Mouse (Mus musculus) heart, embryonic 13.5 days (tissue): ENCODE results near the gene Ddx28. TPM values are rescaled to one million over a fixed set of nuclear protein-coding genes. Genes with fewer than 3 reads are reported as not detected.
"Not testable (repeated sequence)": the region's sequence is repeated elsewhere in the genome, so short reads cannot be mapped to it uniquely, and the experiment has no call there.

Source experiments
- ATAC-seq: fragments of 200-750 bp; cut with Nextera tagmentation; 2 replicates; pipeline ENCODE4 v1.8.0; 2017; ENCODE audit warnings: moderate TSS enrichment; ENCODE audit not compliant: insufficient number of reproducible peaks, low FRiP score, low TSS enrichment; ENCODE audit errors: extremely low read depth
- H3K27ac ChIP-seq: fragments of 300-500 bp; sonication (generic); replicated peaks from 2 replicates; pipeline ENCODE4 v1.5.1; 2015; ENCODE audit warnings: moderate library complexity, mild to moderate bottlenecking, inconsistent platforms
- H3K27me3 ChIP-seq: fragments of 300-500 bp; sonication (generic); replicated peaks from 2 replicates; pipeline ENCODE4 v1.6.1; 2015; ENCODE audit warnings: mild to moderate bottlenecking, inconsistent platforms
- H3K36me3 ChIP-seq: fragments of 300-500 bp; sonication (generic); 2 replicates; pipeline ENCODE4 v1.6.1; 2015; ENCODE audit warnings: mild to moderate bottlenecking, inconsistent platforms
- H3K4me1 ChIP-seq: fragments of 300-500 bp; sonication (generic); 2 replicates; pipeline ENCODE4 v1.6.1; 2015; ENCODE audit warnings: inconsistent platforms
- H3K4me2 ChIP-seq: fragments of 300-500 bp; sonication (generic); 2 replicates; pipeline ENCODE4 v1.6.1; 2015; ENCODE audit warnings: inconsistent platforms, mild to moderate bottlenecking, moderate library complexity
- H3K4me3 ChIP-seq: fragments of 300-500 bp; sonication (generic); 2 replicates; pipeline ENCODE4 v1.5.1; 2015; ENCODE audit warnings: moderate library complexity, mild to moderate bottlenecking, inconsistent platforms
- H3K9ac ChIP-seq: fragments of 300-500 bp; sonication (generic); 2 replicates; pipeline ENCODE4 v1.6.1; 2015; ENCODE audit warnings: inconsistent platforms, mild to moderate bottlenecking, moderate library complexity
- H3K9me3 ChIP-seq: fragments of 300-500 bp; sonication (generic); 2 replicates; pipeline ENCODE4 v1.6.1; 2016; ENCODE audit warnings: inconsistent platforms
- WGBS: fragments of 180-500 bp; shearing (Covaris S2); methylation state at CpG from one replicate; pipeline ENCODE4 v1.1.7; 2015; ENCODE audit warnings: mixed read lengths; 5-methylcytosine and 5-hydroxymethylcytosine counted together
- polyA plus RNA-seq: library from polyadenylated mRNA; unstranded; fragments of >200 nt; fragmentation: Nextera tagmentation; extraction: Ambion mirVana; gene quantifications from 2 replicates; pipeline ENCODE4 v1.2.1, GENCODE M21; 2015

Ddx28 gene
- polyA plus RNA-seq, 1 experiment from 2014 or later = 12.2 TPM

DNA sequence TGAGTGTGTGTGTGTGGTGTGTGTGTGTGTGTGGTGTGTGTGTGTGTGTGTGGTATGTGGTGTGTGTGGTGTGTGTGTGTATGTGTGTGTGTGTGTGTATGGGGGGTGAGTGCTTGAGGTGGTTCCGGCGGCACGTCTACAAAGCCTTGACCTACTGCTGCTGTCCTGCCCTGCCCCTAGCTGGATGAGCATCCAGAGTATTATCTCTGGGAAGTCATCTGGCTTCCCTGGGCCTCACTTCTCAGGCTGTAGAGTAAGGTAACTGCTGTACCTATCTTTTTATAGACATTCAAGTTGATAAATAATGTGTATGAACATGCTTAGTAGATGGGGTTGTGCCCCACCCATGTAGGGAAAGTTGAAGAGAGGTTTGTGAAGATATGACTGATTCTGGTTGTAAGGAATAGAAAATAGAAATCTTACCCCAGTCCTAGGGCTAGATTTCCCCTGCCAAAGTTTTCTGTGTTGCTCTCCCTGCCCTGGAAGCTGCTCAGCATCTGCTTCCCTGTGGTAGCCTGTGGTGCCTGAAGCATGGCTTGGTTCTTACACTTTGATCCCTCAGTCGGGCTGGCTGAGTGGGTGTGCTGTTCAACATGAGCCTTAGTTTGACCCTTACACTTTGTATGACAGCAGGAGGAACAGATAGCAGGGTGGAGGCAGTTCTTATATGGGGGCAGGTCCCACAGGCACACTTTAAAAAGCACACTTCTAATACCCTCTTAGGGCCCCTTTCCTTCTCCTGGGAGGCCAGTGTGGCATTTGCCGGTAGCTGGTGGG, 36.4 kb upstream of the Ddx28 start:
- peaks cover 60% of the 10 kb centered on the region for H3K36me3 ChIP-seq
- H3K4me2 ChIP-seq = no peak overlapping the region
- WGBS = 69% methylated on average over 5 of the region's 5 CpGs

DNA sequence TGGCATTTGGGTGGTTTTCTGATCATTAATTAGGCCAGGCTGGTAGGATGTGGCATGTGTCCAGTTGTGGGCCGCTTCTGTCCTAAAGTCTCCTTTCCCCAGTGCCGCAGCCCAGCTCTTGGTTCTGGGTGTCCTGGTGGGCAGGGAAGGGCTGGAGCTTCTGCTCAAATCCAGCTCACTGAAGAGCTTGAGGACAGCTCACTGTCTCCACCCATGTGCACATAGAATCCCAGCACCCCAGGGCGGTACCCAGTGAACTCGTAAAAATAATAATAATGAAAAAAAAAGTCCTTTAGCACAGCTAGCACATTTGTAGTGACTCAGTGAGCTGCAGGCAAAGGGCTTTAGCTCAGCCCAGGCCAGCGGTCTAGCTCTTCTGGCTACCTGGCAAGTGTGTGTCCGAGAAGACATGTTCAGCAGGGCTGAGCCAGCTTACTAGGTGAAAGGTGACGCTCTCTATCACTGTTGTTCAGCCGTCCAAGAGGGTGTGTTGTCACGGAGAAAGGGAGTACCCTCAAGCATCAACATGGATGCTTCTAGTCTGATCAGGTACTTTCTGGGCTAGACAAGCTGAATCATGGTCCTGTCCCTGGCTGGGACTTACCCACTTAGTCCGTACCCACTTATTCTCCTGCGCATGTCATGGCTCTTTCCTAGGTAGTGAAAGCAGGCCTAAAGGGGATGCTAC, 35.3 kb upstream of the Ddx28 start:
- ATAC-seq = no peak
- no peak overlapping the region for H3K4me3 ChIP-seq
- H3K27ac ChIP-seq = no peak overlapping the region
- H3K4me2 ChIP-seq = no peak overlapping the region
- H3K27me3 ChIP-seq = no peaks in the 10 kb centered on the region
- no peaks in the 10 kb centered on the region for H3K4me1 ChIP-seq
- 87% methylated on average over 11 of the region's 11 CpGs for WGBS
- no peaks in the 10 kb centered on the region for H3K9me3 ChIP-seq
- peaks cover 53% of the 10 kb centered on the region for H3K36me3 ChIP-seq
- H3K9ac ChIP-seq = no peak overlapping the region

More for the DNA sequence above, 36.4 kb upstream of the Ddx28 start:
- H3K4me1 ChIP-seq = no peaks in the 10 kb centered on the region
- no peak overlapping the region for H3K27ac ChIP-seq
- no peak overlapping the region for H3K4me3 ChIP-seq
- H3K9me3 ChIP-seq = no peaks in the 10 kb centered on the region
- no peaks in the 10 kb centered on the region for H3K27me3 ChIP-seq
- no peak overlapping the region for H3K9ac ChIP-seq
- ATAC-seq = no peak

DNA sequence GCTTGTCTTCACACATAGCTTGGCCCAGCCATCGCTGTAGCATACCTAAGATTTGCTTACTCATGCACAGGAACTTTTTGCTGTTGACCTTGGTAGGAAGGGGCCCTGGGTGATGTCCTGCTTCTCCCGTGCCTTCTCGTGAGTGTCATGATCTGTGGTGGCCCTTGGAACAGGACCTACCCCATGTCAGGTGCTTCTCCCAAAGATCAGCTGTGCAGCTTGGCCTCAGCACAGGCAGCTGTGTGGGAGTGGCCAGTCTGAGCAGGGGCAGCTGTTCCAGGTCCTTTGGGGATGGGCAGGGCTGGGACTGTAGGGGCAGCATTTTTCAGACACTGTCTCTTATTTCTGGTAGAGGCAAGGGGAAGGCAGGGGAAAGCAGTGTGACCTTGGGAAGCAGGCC, 32.5 kb upstream of the Ddx28 start:
- ATAC-seq = no peak
- H3K4me3 ChIP-seq = no peak overlapping the region
- no peaks in the 10 kb centered on the region for H3K4me1 ChIP-seq
- no peaks in the 10 kb centered on the region for H3K27me3 ChIP-seq
- H3K27ac ChIP-seq = no peak overlapping the region
- 63% methylated on average over 3 of the region's 3 CpGs for WGBS
- no peak overlapping the region for H3K4me2 ChIP-seq
- no peak overlapping the region; the same call in 1 of the 2 replicates for H3K9ac ChIP-seq
- no peaks in the 10 kb centered on the region for H3K9me3 ChIP-seq
- H3K36me3 ChIP-seq = peaks cover 29% of the 10 kb centered on the region; the same call in 1 of the 2 replicates

DNA sequence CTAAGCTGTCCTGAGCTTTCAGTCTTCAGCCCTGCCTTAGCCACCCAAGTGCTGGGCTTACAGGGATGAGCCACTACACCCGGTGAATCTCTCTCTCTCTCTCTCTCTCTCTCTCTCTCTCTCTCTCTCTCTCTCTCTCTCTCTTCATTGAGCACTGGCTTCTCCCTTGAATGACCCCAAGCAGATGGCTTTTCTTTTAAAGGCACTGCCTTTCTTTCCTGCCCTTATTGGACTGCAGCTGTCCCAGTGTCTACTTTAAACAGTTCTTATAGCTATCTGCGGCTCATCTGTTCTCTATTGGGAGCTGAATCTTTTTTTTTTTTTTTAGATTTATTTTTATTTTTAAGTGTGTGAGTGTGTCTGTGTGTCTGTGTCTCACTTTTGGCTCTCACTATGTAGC, 31.4 kb upstream of the Ddx28 start:
- Histone ChIP-seq H3K9ac (no peak overlapping the region), H3K36me3 (peaks cover 24% of the 10 kb centered on the region; the same call in 1 of the 2 replicates), H3K4me1 (no peaks in the 10 kb centered on the region), H3K9me3 (no peaks in the 10 kb centered on the region), H3K4me3 (no peak overlapping the region), H3K4me2 (no peak overlapping the region), H3K27me3 (no peaks in the 10 kb centered on the region), H3K27ac (no peak overlapping the region)
- 75% methylated on average over 2 of the region's 2 CpGs for WGBS
- ATAC-seq = no peak

DNA sequence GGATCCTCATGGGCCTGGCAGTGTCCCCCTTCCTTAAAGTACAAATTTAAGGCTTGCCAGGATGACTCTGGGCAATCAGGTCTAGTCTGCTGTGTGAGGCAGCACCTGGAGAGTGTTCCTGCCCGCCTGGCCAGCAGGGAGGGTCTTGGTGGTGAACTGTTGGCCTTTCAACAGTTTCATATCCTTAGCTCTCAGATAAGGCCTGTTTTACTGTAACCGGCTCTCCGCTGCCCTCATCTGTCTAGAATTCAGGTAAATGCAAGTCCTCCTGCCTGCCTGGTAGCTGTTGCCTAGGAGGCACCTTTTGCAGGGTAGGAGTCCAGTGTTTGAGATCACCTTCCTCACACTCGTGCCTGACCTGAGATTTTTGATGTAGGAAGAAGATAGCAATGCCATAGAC, 28.5 kb upstream of the Ddx28 start:
- no peak for ATAC-seq
- H3K9me3 ChIP-seq = no peaks in the 10 kb centered on the region
- peaks cover 31% of the 10 kb centered on the region for H3K36me3 ChIP-seq
- H3K27me3 ChIP-seq = no peaks in the 10 kb centered on the region
- no peaks in the 10 kb centered on the region for H3K4me1 ChIP-seq
- no peak overlapping the region for H3K9ac ChIP-seq
- WGBS = 33% methylated on average over 4 of the region's 4 CpGs
- no peak overlapping the region for H3K4me3 ChIP-seq
- no peak overlapping the region for H3K4me2 ChIP-seq
- H3K27ac ChIP-seq = no peak overlapping the region

DNA sequence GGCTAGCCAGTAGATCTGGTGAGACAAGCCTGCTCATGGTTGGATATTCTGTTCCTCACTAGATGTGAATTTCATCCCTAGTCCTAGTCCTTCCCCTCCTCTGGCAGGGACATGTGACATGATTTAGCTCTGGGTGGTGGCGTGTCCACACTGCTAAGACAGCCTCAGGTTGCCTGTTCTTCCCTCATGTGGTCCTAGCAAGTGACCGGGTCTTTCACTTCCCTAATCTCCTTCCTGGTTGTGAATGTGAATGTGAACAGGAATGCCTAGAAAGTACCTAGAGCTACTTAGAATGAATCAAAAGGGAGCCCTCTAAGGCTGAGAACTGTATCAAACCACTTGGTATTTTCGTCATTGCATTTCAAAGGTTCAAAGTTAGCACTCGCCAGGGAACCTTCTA, 27.9 kb upstream of the Ddx28 start:
- ATAC-seq = no peak
- H3K4me3 ChIP-seq = no peak overlapping the region

DNA sequence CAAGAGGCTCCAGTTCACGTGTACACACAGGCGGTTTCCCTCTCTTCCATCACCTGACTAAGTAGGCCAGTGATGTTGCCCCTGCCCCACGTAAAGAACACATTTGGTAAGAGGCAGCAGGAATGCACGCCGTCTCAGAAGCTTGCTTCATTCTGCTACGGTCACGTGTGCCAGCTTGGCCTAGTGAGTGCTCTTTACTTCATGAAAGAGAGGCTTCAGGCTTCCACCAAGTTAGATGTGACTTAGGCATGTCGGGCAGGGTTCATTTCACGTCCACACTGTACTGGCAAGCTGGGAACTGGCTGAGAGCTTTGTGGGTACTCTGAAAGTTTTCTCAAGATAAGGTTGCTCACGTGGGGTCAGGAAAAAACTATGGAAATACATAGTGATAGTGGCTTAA, 27.0 kb upstream of the Ddx28 start:
- H3K27me3 ChIP-seq = no peaks in the 10 kb centered on the region
- peaks cover 24% of the 10 kb centered on the region for H3K36me3 ChIP-seq
- no peaks in the 10 kb centered on the region for H3K9me3 ChIP-seq
- 80% methylated on average over 10 of the region's 10 CpGs for WGBS
- no peak overlapping the region for H3K4me3 ChIP-seq
- H3K4me2 ChIP-seq = no peak overlapping the region
- H3K4me1 ChIP-seq = no peaks in the 10 kb centered on the region
- ATAC-seq = no peak
- H3K9ac ChIP-seq = no peak overlapping the region
- no peak overlapping the region for H3K27ac ChIP-seq

More for the DNA sequence above, 27.9 kb upstream of the Ddx28 start:
- peaks cover 25% of the 10 kb centered on the region for H3K36me3 ChIP-seq
- no peak overlapping the region for H3K4me2 ChIP-seq
- no peaks in the 10 kb centered on the region for H3K4me1 ChIP-seq
- no peaks in the 10 kb centered on the region for H3K27me3 ChIP-seq
- no peak overlapping the region for H3K9ac ChIP-seq
- 81% methylated on average over 4 of the region's 4 CpGs for WGBS
- no peak overlapping the region for H3K27ac ChIP-seq
- no peaks in the 10 kb centered on the region for H3K9me3 ChIP-seq

DNA sequence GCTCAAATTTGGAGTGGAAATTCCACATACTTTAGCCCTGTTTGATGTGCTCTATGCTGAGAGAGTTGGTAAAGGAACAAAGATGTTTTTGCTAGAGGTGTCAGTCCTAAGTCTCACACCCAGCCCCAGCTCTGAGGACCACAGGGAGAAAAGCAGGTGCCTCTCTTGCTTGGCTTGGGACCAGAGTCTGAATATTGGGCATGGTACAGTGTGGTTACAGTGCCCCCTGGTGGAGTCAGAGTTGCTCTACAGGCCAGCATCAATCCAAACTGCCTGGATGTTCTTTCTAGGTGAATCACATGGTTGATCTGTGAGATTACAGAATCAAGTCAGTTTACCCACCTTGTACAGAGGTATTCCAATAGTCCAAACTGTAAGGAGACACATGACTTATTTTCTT, 10.8 kb upstream of the Ddx28 start:
- Histone ChIP-seq H3K4me1 (no peaks in the 10 kb centered on the region), H3K27ac (no peak overlapping the region), H3K9me3 (no peaks in the 10 kb centered on the region), H3K36me3 (peaks cover 33% of the 10 kb centered on the region), H3K27me3 (no peaks in the 10 kb centered on the region), H3K4me3 (no peak overlapping the region), H3K4me2 (no peak overlapping the region), H3K9ac (no peak overlapping the region)
- ATAC-seq = no peak; the same call in 1 of the 2 replicates

DNA sequence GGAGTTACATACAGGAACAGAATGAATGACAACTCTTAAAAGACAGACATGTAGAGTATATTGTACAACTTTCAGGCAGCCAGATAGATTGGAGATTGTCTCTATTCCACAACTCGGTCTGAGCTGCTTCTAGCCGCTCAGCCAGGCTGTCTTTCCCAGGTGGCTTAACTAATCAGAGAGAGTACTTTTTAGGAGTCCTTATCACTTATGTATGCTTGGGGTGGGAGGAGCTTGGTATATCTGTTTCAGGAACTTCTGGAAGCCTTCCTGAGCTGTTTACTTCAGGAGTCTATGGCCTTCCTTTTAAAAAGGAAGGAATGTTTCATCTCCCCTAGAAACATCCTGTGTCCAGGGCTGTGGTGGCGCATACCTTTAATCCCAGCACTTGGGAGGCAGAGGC, 6.4 kb upstream of the Ddx28 start:
- H3K36me3 ChIP-seq = peaks cover 34% of the 10 kb centered on the region
- no peak for ATAC-seq
- WGBS = 61% methylated on average over 3 of the region's 3 CpGs

DNA sequence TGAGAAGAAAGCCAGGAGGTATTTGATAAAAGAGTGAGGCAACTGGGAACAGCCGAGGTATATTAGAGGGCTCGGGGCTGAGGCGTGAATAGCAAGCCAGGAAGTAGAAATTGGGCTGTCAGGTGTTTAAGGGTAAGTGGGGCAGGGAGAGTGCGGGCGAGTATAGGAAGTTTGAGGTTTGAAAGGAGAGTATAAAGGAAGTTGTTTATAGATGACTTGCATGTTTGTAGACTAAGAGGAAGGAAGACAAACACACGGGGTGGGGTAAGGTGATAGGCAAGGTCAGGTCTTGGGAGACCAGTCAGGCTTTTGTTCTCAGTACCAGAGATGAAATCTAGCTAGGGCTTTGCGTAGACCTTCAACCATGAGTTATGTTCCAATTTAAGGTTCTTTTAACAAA, 5.4 kb upstream of the Ddx28 start:
- peaks cover 34% of the 10 kb centered on the region for H3K36me3 ChIP-seq
- H3K27me3 ChIP-seq = no peaks in the 10 kb centered on the region

More for the DNA sequence above, 6.4 kb upstream of the Ddx28 start:
- Histone ChIP-seq H3K4me2 (no peak overlapping the region), H3K27me3 (no peaks in the 10 kb centered on the region), H3K4me1 (no peaks in the 10 kb centered on the region), H3K4me3 (no peak overlapping the region), H3K9me3 (no peaks in the 10 kb centered on the region), H3K27ac (no peak overlapping the region), H3K9ac (no peak overlapping the region)

DNA sequence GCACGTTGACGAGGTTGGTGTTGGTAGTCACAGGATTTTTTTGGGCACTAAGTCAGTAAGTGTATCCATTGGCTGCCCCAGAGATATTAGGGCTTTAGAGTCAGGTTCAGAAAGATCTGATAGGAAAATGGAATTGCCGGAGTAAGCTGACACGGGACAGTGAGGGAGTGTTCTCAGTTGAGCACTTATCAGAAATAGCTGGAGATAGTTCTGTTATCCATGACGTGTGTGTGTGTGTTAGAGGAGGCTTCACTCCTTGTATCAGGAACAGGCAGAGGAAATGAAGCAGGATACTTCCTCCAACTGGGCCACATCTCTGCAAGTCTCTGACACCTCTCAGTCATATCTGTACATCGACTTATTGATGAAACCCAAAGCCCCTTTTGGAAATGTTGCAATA, 4.6 kb upstream of the Ddx28 start:
- peaks cover 31% of the 10 kb centered on the region for H3K36me3 ChIP-seq
- no peaks in the 10 kb centered on the region for H3K9me3 ChIP-seq
- H3K4me1 ChIP-seq = peaks cover 7% of the 10 kb centered on the region
- no peaks in the 10 kb centered on the region for H3K27me3 ChIP-seq
- H3K4me2 ChIP-seq = no peak overlapping the region
- no peak overlapping the region for H3K9ac ChIP-seq
- H3K27ac ChIP-seq = no peak overlapping the region
- H3K4me3 ChIP-seq = no peak overlapping the region
- ATAC-seq = no peak
- 66% methylated on average over 6 of the region's 6 CpGs for WGBS

More for the DNA sequence above, 5.4 kb upstream of the Ddx28 start:
- no peak for ATAC-seq
- H3K9me3 ChIP-seq = no peaks in the 10 kb centered on the region
- H3K4me2 ChIP-seq = no peak overlapping the region
- peaks cover 1% of the 10 kb centered on the region for H3K4me1 ChIP-seq
- 87% methylated on average over 7 of the region's 7 CpGs for WGBS
- H3K4me3 ChIP-seq = no peak overlapping the region
- H3K9ac ChIP-seq = no peak overlapping the region
- H3K27ac ChIP-seq = no peak overlapping the region

DNA sequence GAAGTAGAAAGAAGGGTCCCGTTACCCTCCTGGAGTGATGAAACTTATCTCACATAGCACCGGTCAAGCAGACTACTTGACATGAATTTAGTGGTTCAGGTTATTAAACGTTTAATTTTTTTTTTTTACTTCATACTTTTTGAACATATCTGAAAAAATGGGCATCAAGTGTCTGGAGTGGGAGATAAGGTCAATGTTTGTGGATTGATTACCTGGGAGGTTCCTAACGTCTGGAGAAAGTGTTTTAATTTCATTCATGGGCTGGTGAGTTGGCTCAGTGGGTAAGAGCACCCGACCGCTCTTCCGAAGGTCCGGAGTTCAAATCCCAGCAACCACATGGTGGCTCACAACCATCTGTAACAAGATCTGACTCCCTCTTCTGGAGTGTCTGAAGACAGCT, 521 bp upstream of the Ddx28 start:
- ATAC-seq, H3K27ac ChIP-seq, H3K27me3 ChIP-seq, H3K9me3 ChIP-seq: not testable (repeated sequence)
- WGBS = 75% methylated on average over 8 of the region's 8 CpGs
- Histone ChIP-seq H3K9ac (peak overlapping the region; percentile 94), H3K4me2 (peak overlapping the region; percentile 100), H3K4me3 (peak overlapping the region; percentile 96), H3K36me3 (peaks cover 23% of the 10 kb centered on the region), H3K4me1 (peaks cover 20% of the 10 kb centered on the region)
